30 mouse cellular contexts compared by ENCODE assay signal in the genomic region with DNA sequence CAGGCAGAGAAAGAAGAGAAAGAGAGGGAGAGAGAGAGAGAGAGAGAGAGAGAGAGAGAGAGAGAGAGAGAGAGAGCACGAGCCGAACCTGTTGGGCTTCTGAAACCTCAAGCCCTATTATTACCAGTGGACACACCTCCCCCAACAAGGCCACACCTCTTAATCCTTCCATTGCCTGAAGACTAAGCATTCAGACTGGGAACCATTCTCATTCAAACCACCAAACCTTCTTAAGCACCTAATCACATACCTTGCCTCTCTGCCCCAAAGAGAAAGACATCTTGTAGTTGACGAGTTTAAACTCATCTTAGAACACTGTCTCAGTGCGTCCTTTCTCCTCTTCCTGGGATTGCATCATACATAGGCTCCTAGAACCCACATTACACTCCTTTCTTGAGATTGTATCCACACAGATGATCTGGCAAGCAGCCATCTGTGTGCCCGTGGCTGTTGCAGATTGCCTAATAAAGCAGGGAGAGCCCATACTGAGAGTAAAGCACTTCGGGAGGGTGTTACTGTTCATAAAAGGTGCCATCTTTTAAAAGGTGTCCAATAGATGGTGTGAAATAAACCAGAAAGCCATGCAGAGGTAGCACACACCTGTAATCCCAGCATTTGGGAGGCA. TPM values are rescaled to one million over a fixed set of nuclear protein-coding genes. Genes with fewer than 3 reads are reported as not detected.
A peak's percentile ranks its signal among the peaks of the same experiment; 100 is the strongest.
DNase-seq lines count a peak whose midpoint lies in the region; ATAC-seq lines count a peak whose summit lies in the region.
"Had no signal": no experiment of that assay in that cellular context is flagged by ENCODE, and none has a peak within 500 bp of the region (broad histone marks: within the 10 kb centered on the region; RNA-seq: fewer than 3 reads in every experiment).

No protein-coding gene starts in this region.

- 58% methylated on average over 6 of the region's 6 CpGs for WGBS in midbrain, embryonic 14.5 days
- WGBS in midbrain, embryonic 10.5 days, result 57% methylated on average over 6 of the region's 6 CpGs

- no peaks in the 10 kb centered on the region for H3K9me3 ChIP-seq in midbrain, embryonic 14.5 days (ENCODE audit: control insufficient read depth, low read length)
- H3K9me3 ChIP-seq in midbrain, embryonic 10.5 days (replicated peaks), result no peaks in the 10 kb centered on the region
- H3K9me3 ChIP-seq: forebrain, embryonic 10.5 days; heart, embryonic 13.5 days; limb, embryonic 13.5 days; liver, embryonic 12.5 days; midbrain, embryonic 15.5 days; stomach, embryonic 15.5 days had no signal

- H3K27me3 ChIP-seq in midbrain, embryonic 14.5 days (ENCODE audit: control insufficient read depth, insufficient read depth, low read length), result no peaks in the 10 kb centered on the region
- H3K27me3 ChIP-seq in midbrain, embryonic 10.5 days (ENCODE audit: low read depth, poor library complexity, severe bottlenecking), result no peaks in the 10 kb centered on the region
- H3K27me3 ChIP-seq: heart, embryonic 13.5 days; limb, embryonic 13.5 days; liver, embryonic 12.5 days; midbrain, embryonic 15.5 days; stomach, embryonic 15.5 days had no signal

- no peak overlapping the region for H3K9ac ChIP-seq in midbrain, embryonic 14.5 days (replicated peaks; ENCODE audit: low read length)
- H3K9ac ChIP-seq: heart, embryonic 13.5 days; limb, embryonic 13.5 days; liver, embryonic 12.5 days; midbrain, embryonic 15.5 days; stomach, embryonic 15.5 days had no signal

- no peak overlapping the region for H3K4me2 ChIP-seq in midbrain, embryonic 14.5 days (ENCODE audit: low read length)
- H3K4me2 ChIP-seq: heart, embryonic 13.5 days; limb, embryonic 13.5 days; liver, embryonic 12.5 days; midbrain, embryonic 15.5 days; stomach, embryonic 15.5 days had no signal

- peak; percentile 14 for DNase-seq in midbrain, embryonic 14.5 days
- DNase-seq in midbrain, embryonic 10.5 days (ENCODE audit: low spot score), result no peak
- DNase-seq in NIH3T3 (ENCODE audit: low read depth), result peak; percentile 54
- no peak for DNase-seq in adrenal gland, adult (ENCODE audit: inconsistent age in 2 of 2, low spot score in 1 of 2)
- no peak for DNase-seq in adrenal gland, postnatal 25 days
- no peak for DNase-seq in cerebellum, adult 9-10 months
- DNase-seq: adrenal gland, adult 2 months; cerebellum, adult 2 months; cerebellum, postnatal 36 days; gastrocnemius, postnatal 14 days; heart, adult 18-20 months; heart, postnatal 14 days; kidney, postnatal 36 days; right cerebral cortex, adult 18-20 months; thymus, postnatal 25 days had no signal

- H3K4me3 ChIP-seq in midbrain, embryonic 14.5 days (replicated peaks; ENCODE audit: low read depth, low read length), result no peak overlapping the region
- no peak overlapping the region for H3K4me3 ChIP-seq in midbrain, embryonic 10.5 days
- H3K4me3 ChIP-seq: forebrain, embryonic 10.5 days; heart, embryonic 13.5 days; limb, embryonic 13.5 days; liver, embryonic 12.5 days; midbrain, embryonic 15.5 days; stomach, embryonic 15.5 days had no signal

- H3K4me1 ChIP-seq in midbrain, embryonic 14.5 days (ENCODE audit: control insufficient read depth, insufficient read depth, low read length), result no peaks in the 10 kb centered on the region
- H3K4me1 ChIP-seq in midbrain, embryonic 10.5 days, result no peaks in the 10 kb centered on the region
- H3K4me1 ChIP-seq: forebrain, embryonic 10.5 days; liver, embryonic 12.5 days; midbrain, embryonic 15.5 days; stomach, embryonic 15.5 days had no signal

- no peak overlapping the region for H3K27ac ChIP-seq in midbrain, embryonic 14.5 days (replicated peaks; ENCODE audit: low read depth, low read length)
- H3K27ac ChIP-seq in midbrain, embryonic 10.5 days (replicated peaks), result no peak overlapping the region
- H3K27ac ChIP-seq: forebrain, embryonic 10.5 days; heart, embryonic 13.5 days; hindbrain, postnatal 0 days; limb, embryonic 13.5 days; liver, embryonic 12.5 days; midbrain, embryonic 15.5 days; stomach, embryonic 15.5 days had no signal

- no peaks in the 10 kb centered on the region for H3K36me3 ChIP-seq in midbrain, embryonic 14.5 days (ENCODE audit: control insufficient read depth, insufficient read depth, low read length)
- no peaks in the 10 kb centered on the region for H3K36me3 ChIP-seq in midbrain, embryonic 10.5 days
- H3K36me3 ChIP-seq: forebrain, embryonic 10.5 days; heart, embryonic 13.5 days; limb, embryonic 13.5 days; liver, embryonic 12.5 days; midbrain, embryonic 15.5 days; stomach, embryonic 15.5 days had no signal

- ATAC-seq in midbrain, embryonic 14.5 days (ENCODE audit: low FRiP score, low TSS enrichment), result no peak
- peak; percentile 56 for ATAC-seq in granulocyte monocyte progenitor cell, adult 5-6 weeks (replicated peaks; ENCODE audit: poor library complexity, severe bottlenecking)
- ATAC-seq: forebrain, embryonic 16.5 days; hindbrain, postnatal 0 days; intestine, postnatal 0 days; liver, embryonic 12.5 days; midbrain, embryonic 15.5 days had no signal

RNA-seq across cellular contexts. Expression of a gene that starts 24.7 kb away (rescaled TPM):
- polyA plus RNA-seq in midbrain, embryonic 14.5 days (2014; fragmentation: Nextera tagmentation; extraction: Ambion mirVana), result 55.9 and 58.9 TPM in 2 replicates
- 43.1 and 48.3 TPM in 2 replicates for polyA plus RNA-seq in midbrain, embryonic 10.5 days (2016; fragmentation: Nextera tagmentation; extraction: Ambion mirVana)
- total RNA-seq in granulocyte monocyte progenitor cell, adult 5-6 weeks (2014; fragmentation: Nextera tagmentation), result 23.8 and 24.3 TPM in 2 replicates
- 37.7 and 48.3 TPM in 2 replicates for total RNA-seq in granulocyte monocyte progenitor cell, adult 5-6 weeks (2017)
- total RNA-seq in adrenal gland, postnatal 25 days (2021), result 31.4 and 58.5 TPM in 2 replicates

RNA-seq across cellular contexts. Expression of a gene that starts 47.0 kb away (rescaled TPM):
- not detected in 2 replicates for polyA plus RNA-seq in midbrain, embryonic 14.5 days (2014; fragmentation: Nextera tagmentation; extraction: Ambion mirVana)
- polyA plus RNA-seq in midbrain, embryonic 10.5 days (2016; fragmentation: Nextera tagmentation; extraction: Ambion mirVana), result not detected in 2 replicates
- total RNA-seq in granulocyte monocyte progenitor cell, adult 5-6 weeks (2014; fragmentation: Nextera tagmentation), result not detected in 2 replicates
- total RNA-seq in granulocyte monocyte progenitor cell, adult 5-6 weeks (2017), result not detected in 2 replicates
- not detected in 2 replicates for total RNA-seq in adrenal gland, postnatal 25 days (2021)
- total RNA-seq: adrenal gland, adult 2 months; gastrocnemius, postnatal 14 days; heart, adult 18-20 months; heart, postnatal 14 days; hindbrain, postnatal 0 days; left cerebral cortex, postnatal 25 days; megakaryocyte, adult 5-6 weeks had no signal
- polyA plus RNA-seq: forebrain, embryonic 10.5 days; forebrain, embryonic 16.5 days; heart, embryonic 13.5 days; hindbrain, embryonic 11.5 days; intestine, postnatal 0 days; kidney, embryonic 14.5 days; liver, embryonic 12.5 days; midbrain, embryonic 15.5 days; neural tube, embryonic 14.5 days had no signal

RNA-seq across cellular contexts. Expression of a gene that starts 57.1 kb away (rescaled TPM):
- polyA plus RNA-seq in midbrain, embryonic 14.5 days (2014; fragmentation: Nextera tagmentation; extraction: Ambion mirVana), result 0.24 and 0.27 TPM in 2 replicates
- 0.41 and 0.62 TPM in 2 replicates for polyA plus RNA-seq in midbrain, embryonic 10.5 days (2016; fragmentation: Nextera tagmentation; extraction: Ambion mirVana)
- 2.5 and 4.9 TPM in 2 replicates for total RNA-seq in granulocyte monocyte progenitor cell, adult 5-6 weeks (2014; fragmentation: Nextera tagmentation)
- 4.7 and 6.7 TPM in 2 replicates for total RNA-seq in granulocyte monocyte progenitor cell, adult 5-6 weeks (2017)
- 1.1 and 2.4 TPM in 2 replicates for total RNA-seq in adrenal gland, postnatal 25 days (2021)
- polyA plus RNA-seq: adrenal gland, adult 2 months had no signal

Comparison
In these comparisons a context has a peak if more than half of its experiments do, and no peak if none do; other contexts are left out.
1. DNase-seq: peak in midbrain, embryonic 14.5 days (single experiment) and NIH3T3 (single experiment); none in midbrain, embryonic 10.5 days (single experiment), adrenal gland, adult (0 of 2), adrenal gland, postnatal 25 days (single experiment) and cerebellum, adult 9-10 months (single experiment).